Comparison of ENCODE assay signal across 8 mouse cellular contexts in genomic region chr6:39780857-39781666, GRCm38 (mm10). TPM values are rescaled to one million over a fixed set of nuclear protein-coding genes. Genes with fewer than 3 reads are reported as not detected.
A peak's percentile ranks its signal among the peaks of the same experiment; 100 is the strongest.
DNase-seq lines count a peak whose midpoint lies in the region; ATAC-seq lines count a peak whose summit lies in the region.

No protein-coding gene starts in this region.

- H3K27me3 ChIP-seq in forebrain, embryonic 11.5 days (ENCODE audit: control insufficient read depth, insufficient read depth, low read length), result no peaks in the 10 kb centered on the region
- no peaks in the 10 kb centered on the region for H3K27me3 ChIP-seq in hindbrain, embryonic 13.5 days
- H3K27me3 ChIP-seq in limb, embryonic 15.5 days, result no peaks in the 10 kb centered on the region
- no peaks in the 10 kb centered on the region for H3K27me3 ChIP-seq in midbrain, embryonic 16.5 days (ENCODE audit: control insufficient read depth, insufficient read depth, low read depth, low read length)

- no peak overlapping the region for H3K4me3 ChIP-seq in forebrain, embryonic 11.5 days (ENCODE audit: low read depth, low read length)
- peak overlapping the region; percentile 16 for H3K4me3 ChIP-seq in hindbrain, embryonic 13.5 days
- H3K4me3 ChIP-seq in limb, embryonic 15.5 days, result peak overlapping the region; percentile 21
- H3K4me3 ChIP-seq in midbrain, embryonic 16.5 days (ENCODE audit: low read depth, low read length), result peak overlapping the region; percentile 21; the same call in 1 of the 2 replicates

- peak; percentile 3 for DNase-seq in right cerebral cortex, postnatal 4 days
- DNase-seq in right cerebral cortex, postnatal 14 days, result no peak
- DNase-seq in forebrain, embryonic 11.5 days (ENCODE audit: low spot score), result peak; percentile 61
- no peak for DNase-seq in frontal cortex, postnatal 25 days (ENCODE audit: low spot score in 2 of 2)
- DNase-seq in c-Kit-positive CD71-positive TER-119-positive erythroid progenitor cells, embryonic 14.5 days (ENCODE audit: low spot score), result no peak

- peaks cover 7% of the 10 kb centered on the region; the same call in 1 of the 2 replicates for H3K4me1 ChIP-seq in forebrain, embryonic 11.5 days (replicated peaks; ENCODE audit: control insufficient read depth, insufficient read depth, low read length)
- H3K4me1 ChIP-seq in hindbrain, embryonic 13.5 days (replicated peaks), result peaks cover 14% of the 10 kb centered on the region
- H3K4me1 ChIP-seq in limb, embryonic 15.5 days, result peaks cover 12% of the 10 kb centered on the region; the same call in 1 of the 2 replicates
- 0 out of 2 replicates have a peak, but pooled peaks cover 2% of the 10 kb centered on the region for H3K4me1 ChIP-seq in midbrain, embryonic 16.5 days (ENCODE audit: control insufficient read depth, insufficient read depth, low read length)

- WGBS in forebrain, embryonic 11.5 days, result 3% methylated on average over 18 of the region's 18 CpGs
- WGBS in hindbrain, embryonic 13.5 days, result 2% methylated on average over 18 of the region's 18 CpGs
- WGBS in limb, embryonic 15.5 days, result 8% methylated on average over 18 of the region's 18 CpGs
- WGBS in midbrain, embryonic 16.5 days, result 4% methylated on average over 18 of the region's 18 CpGs

- H3K36me3 ChIP-seq in forebrain, embryonic 11.5 days (ENCODE audit: control insufficient read depth, insufficient read depth, low read length), result no peaks in the 10 kb centered on the region
- H3K36me3 ChIP-seq in hindbrain, embryonic 13.5 days, result no peaks in the 10 kb centered on the region
- H3K36me3 ChIP-seq in limb, embryonic 15.5 days, result no peaks in the 10 kb centered on the region
- H3K36me3 ChIP-seq in midbrain, embryonic 16.5 days (ENCODE audit: control insufficient read depth, insufficient read depth, low read length), result no peaks in the 10 kb centered on the region

- peak; percentile 53; the same call in 1 of the 2 replicates for ATAC-seq in forebrain, embryonic 11.5 days (replicated peaks; ENCODE audit: low FRiP score)
- ATAC-seq in hindbrain, embryonic 13.5 days (ENCODE audit: low FRiP score), result peak; percentile 63; the same call in 1 of the 2 replicates
- no peak for ATAC-seq in limb, embryonic 15.5 days (ENCODE audit: insufficient number of reproducible peaks, low FRiP score, low TSS enrichment, low read depth)
- ATAC-seq in midbrain, embryonic 16.5 days, result 0 out of 2 replicates have a peak, but pooled peaks have one; percentile 56

- H3K9ac ChIP-seq in forebrain, embryonic 11.5 days (ENCODE audit: low read length), result peak overlapping the region; percentile 41
- H3K9ac ChIP-seq in hindbrain, embryonic 13.5 days, result peak overlapping the region; percentile 56
- H3K9ac ChIP-seq in limb, embryonic 15.5 days, result no peak overlapping the region
- H3K9ac ChIP-seq in midbrain, embryonic 16.5 days (ENCODE audit: low read depth, low read length), result peak overlapping the region; percentile 45; the same call in 1 of the 2 replicates

- H3K27ac ChIP-seq in forebrain, embryonic 11.5 days (ENCODE audit: low read depth, low read length), result 0 out of 2 replicates have a peak overlapping the region, but pooled peaks have one; percentile 7
- 0 out of 2 replicates have a peak overlapping the region, but pooled peaks have one; percentile 3 for H3K27ac ChIP-seq in hindbrain, embryonic 13.5 days
- peak overlapping the region; percentile 63 for H3K27ac ChIP-seq in limb, embryonic 15.5 days
- H3K27ac ChIP-seq in midbrain, embryonic 16.5 days (ENCODE audit: low read length), result no peak overlapping the region

- H3K9me3 ChIP-seq in forebrain, embryonic 11.5 days (ENCODE audit: control insufficient read depth, low read length), result no peaks in the 10 kb centered on the region
- no peaks in the 10 kb centered on the region for H3K9me3 ChIP-seq in hindbrain, embryonic 13.5 days
- no peaks in the 10 kb centered on the region for H3K9me3 ChIP-seq in limb, embryonic 15.5 days
- no peaks in the 10 kb centered on the region for H3K9me3 ChIP-seq in midbrain, embryonic 16.5 days (replicated peaks; ENCODE audit: control insufficient read depth, low read length, poor library complexity, severe bottlenecking)

- peak overlapping the region; percentile 45 for H3K4me2 ChIP-seq in forebrain, embryonic 11.5 days (ENCODE audit: low read depth, low read length, severe bottlenecking)
- peak overlapping the region; percentile 51 for H3K4me2 ChIP-seq in hindbrain, embryonic 13.5 days
- peak overlapping the region; percentile 41 for H3K4me2 ChIP-seq in limb, embryonic 15.5 days
- peak overlapping the region; percentile 52 for H3K4me2 ChIP-seq in midbrain, embryonic 16.5 days (ENCODE audit: low read length)

RNA-seq across cellular contexts. Expression of gene Mrps33, which starts 29.7 kb away (rescaled TPM):
- 204 and 227 TPM in 2 replicates for polyA plus RNA-seq in forebrain, embryonic 11.5 days (2014; fragmentation: Nextera tagmentation; extraction: Ambion mirVana)
- 199 and 222 TPM in 2 replicates for polyA plus RNA-seq in hindbrain, embryonic 13.5 days (2015; fragmentation: Nextera tagmentation; extraction: Ambion mirVana)
- polyA plus RNA-seq in limb, embryonic 15.5 days (2015; fragmentation: Nextera tagmentation; extraction: Ambion mirVana), result 139 and 166 TPM in 2 replicates
- polyA plus RNA-seq in midbrain, embryonic 16.5 days (2015; fragmentation: Nextera tagmentation; extraction: Ambion mirVana), result 156 and 164 TPM in 2 replicates

RNA-seq across cellular contexts. Expression of gene Braf, which starts 55.8 kb away (rescaled TPM):
- polyA plus RNA-seq in forebrain, embryonic 11.5 days (2014; fragmentation: Nextera tagmentation; extraction: Ambion mirVana), result 21.0 and 26.0 TPM in 2 replicates
- 24.0 and 24.6 TPM in 2 replicates for polyA plus RNA-seq in hindbrain, embryonic 13.5 days (2015; fragmentation: Nextera tagmentation; extraction: Ambion mirVana)
- polyA plus RNA-seq in limb, embryonic 15.5 days (2015; fragmentation: Nextera tagmentation; extraction: Ambion mirVana), result 15.1 and 16.5 TPM in 2 replicates
- polyA plus RNA-seq in midbrain, embryonic 16.5 days (2015; fragmentation: Nextera tagmentation; extraction: Ambion mirVana), result 25.2 and 26.7 TPM in 2 replicates

Comparison
In these comparisons a context has a peak if more than half of its experiments do, and no peak if none do; other contexts are left out.
1. DNase-seq: peak in right cerebral cortex, postnatal 4 days (single experiment) and forebrain, embryonic 11.5 days (single experiment); none in right cerebral cortex, postnatal 14 days (single experiment), frontal cortex, postnatal 25 days (0 of 2) and c-Kit-positive CD71-positive TER-119-positive erythroid progenitor cells, embryonic 14.5 days (single experiment).
2. Peak in every context shown above with its lines, with median percentiles within 50 percentile points of each other: H3K4me2 ChIP-seq.